Mouse (Mus musculus): ENCODE data around the gene Rnase4.

DNA sequence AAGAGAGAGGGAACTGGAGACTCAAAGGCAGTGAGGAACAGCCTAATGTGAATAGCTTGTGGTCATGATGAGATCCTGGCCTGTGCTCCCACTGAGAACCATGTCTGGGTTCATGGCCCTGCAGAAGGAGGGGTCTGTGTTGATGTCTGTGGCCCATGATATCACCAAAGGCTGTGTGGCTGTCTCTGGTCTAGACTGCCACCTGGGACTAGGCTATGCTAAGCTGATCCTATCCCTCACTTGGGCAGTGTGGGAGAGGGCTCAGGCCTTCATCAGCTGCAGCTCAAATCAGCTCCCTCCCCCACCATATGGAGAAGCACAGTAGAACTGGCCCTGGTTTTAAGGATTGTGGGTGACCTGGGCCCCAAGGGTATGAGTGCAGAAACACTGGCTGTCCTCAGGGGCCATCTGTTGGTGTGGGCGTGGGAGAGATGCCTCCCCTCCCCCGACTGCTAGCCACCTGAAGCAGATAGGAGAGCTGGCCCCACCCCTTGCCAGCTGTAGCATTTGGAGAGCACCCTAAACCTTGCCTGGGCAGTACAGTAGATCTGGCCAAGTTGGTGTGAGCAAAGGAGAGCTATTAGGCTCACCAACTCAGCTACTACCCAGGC is 36.9 kb downstream of the Rnase4 start:
- TF ChIP-seq CTCF (IDR thresholded peaks at IDR 0.05) (no peak), EP300 (IDR thresholded peaks at IDR 0.05) (no peak)
